Mouse (Mus musculus) spleen, adult 2 months (tissue): ENCODE results near the gene Il6ra. TPM values are rescaled to one million over a fixed set of nuclear protein-coding genes. Genes with fewer than 3 reads are reported as not detected.

ENCODE experiments used
- DNase-seq, 2 experiments: peaks; one replicate each; pipeline versions ENCODE4 v3.0.0 to v3.0.0-alpha.2; 2012 to 2021; ENCODE audit warnings: low spot score in 2 of 2, low read depth in 1 of 2
- H3K27ac ChIP-seq: fragments of 200-500 bp; 2 replicates; pipeline ENCODE4 v1.5.1; 2012; ENCODE audit warnings: low read length, inconsistent platforms; ENCODE audit not compliant: insufficient read depth
- H3K27me3 ChIP-seq: fragments of 200-500 bp; 2 replicates; pipeline ENCODE4 v1.6.1; 2012; ENCODE audit warnings: mild to moderate bottlenecking, moderate library complexity, low read length, inconsistent platforms; ENCODE audit not compliant: control insufficient read depth, insufficient read depth
- H3K36me3 ChIP-seq: fragments of 200-500 bp; 2 replicates; pipeline ENCODE4 v1.6.1; 2012; ENCODE audit warnings: mild to moderate bottlenecking, low read length, inconsistent platforms; ENCODE audit not compliant: control insufficient read depth, insufficient read depth
- H3K4me1 ChIP-seq: fragments of 200-500 bp; 2 replicates; pipeline ENCODE4 v1.6.1; 2011; ENCODE audit warnings: inconsistent platforms; ENCODE audit not compliant: control insufficient read depth, insufficient read depth, insufficient read length
- H3K4me3 ChIP-seq: fragments of 200-500 bp; 2 replicates; pipeline ENCODE4 v1.5.1; 2011; ENCODE audit warnings: mild to moderate bottlenecking, inconsistent platforms; ENCODE audit not compliant: insufficient read depth, insufficient read length; ENCODE audit errors: extremely low read depth
- CTCF ChIP-seq: fragments of 200-500 bp; IDR thresholded peaks from 2 replicates; pipeline ENCODE4 v1.5.1; 2011; ENCODE audit warnings: mild to moderate bottlenecking, inconsistent platforms; ENCODE audit not compliant: insufficient read depth, insufficient read length, insufficient replicate concordance; ENCODE audit errors: extremely low read depth
- POLR2A ChIP-seq: fragments of 200-500 bp; IDR thresholded peaks from 2 replicates; pipeline ENCODE4 v1.6.1; 2011; ENCODE audit warnings: low read depth, low read length, inconsistent platforms
- WGBS: fragments of 180-500 bp; shearing (Covaris S2); methylation state at CpG from one replicate; pipeline ENCODE4 v1.1.7; 2018; 5-methylcytosine and 5-hydroxymethylcytosine counted together
- polyA plus RNA-seq: library from polyadenylated mRNA; depleted of rRNA; stranded (reverse); fragments of >200 nt; gene quantifications from 2 replicates; pipeline ENCODE4 v1.2.3, GENCODE M21; 2012

Il6ra gene
- polyA plus RNA-seq, 1 experiment, result 21.4 TPM

DNA sequence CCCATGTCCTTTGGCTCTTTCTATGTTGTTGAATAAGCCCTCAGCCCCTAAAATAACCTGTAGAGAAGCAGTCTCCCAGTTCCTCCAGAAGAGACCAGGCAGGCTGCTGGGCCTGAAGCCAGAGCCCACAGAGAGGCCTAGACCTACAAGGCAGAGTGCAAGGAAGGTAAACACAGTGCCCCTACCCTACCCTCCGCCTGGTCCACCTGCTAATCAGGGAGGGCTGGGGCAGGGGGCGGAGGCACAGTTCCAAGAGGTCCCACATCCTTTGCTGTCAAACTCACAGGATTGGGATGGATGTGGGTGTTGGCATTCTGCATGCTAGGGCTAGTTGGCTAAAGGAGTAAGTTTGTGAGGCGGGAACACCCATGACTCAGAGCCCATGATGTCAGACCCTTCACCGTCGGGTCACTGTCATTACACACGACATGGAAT lies 871 bp downstream of the Il6ra start:
- Histone ChIP-seq H3K27me3 (no peaks in the 10 kb centered on the region), H3K27ac (peak overlapping the region; percentile 96), H3K4me3 (peak overlapping the region; percentile 78), H3K4me1 (peaks cover 30% of the 10 kb centered on the region), H3K36me3 (no peaks in the 10 kb centered on the region)
- no peak for DNase-seq
- 33% methylated on average over 6 of the region's 6 CpGs for WGBS
- TF ChIP-seq POLR2A (no peak), CTCF (no peak)

DNA sequence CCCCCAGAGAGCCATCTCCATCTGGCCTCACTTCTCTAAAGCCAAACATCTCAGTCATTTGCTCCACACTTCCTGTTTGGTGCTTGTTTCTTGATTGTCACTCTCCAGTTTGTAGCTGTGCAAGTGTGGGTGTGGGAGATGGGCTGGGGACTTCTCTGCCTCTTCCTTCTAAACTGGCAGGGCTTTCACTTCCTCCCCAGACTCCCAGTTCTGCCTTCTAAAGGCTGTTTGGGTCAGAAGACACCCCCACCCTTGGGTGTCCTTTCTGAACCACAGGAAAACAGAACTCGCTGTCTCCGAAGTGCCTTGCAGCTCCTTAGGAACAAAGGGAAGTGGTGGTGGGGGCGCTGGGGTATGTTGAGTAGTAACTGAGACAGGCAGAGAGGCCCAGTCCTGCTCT lies 1.8 kb downstream of the Il6ra start:
- WGBS, result 7% methylated on average over 3 of the region's 3 CpGs
- H3K36me3 ChIP-seq, result no peaks in the 10 kb centered on the region
- H3K4me3 ChIP-seq, result peak overlapping the region; percentile 29; the same call in 1 of the 2 replicates
- peak overlapping the region; percentile 89 for H3K27ac ChIP-seq
- H3K27me3 ChIP-seq, result no peaks in the 10 kb centered on the region
- no peak for TF ChIP-seq POLR2A
- no peak for TF ChIP-seq CTCF
- peaks cover 34% of the 10 kb centered on the region for H3K4me1 ChIP-seq
- DNase-seq, result peak; percentile 61 to 62

DNA sequence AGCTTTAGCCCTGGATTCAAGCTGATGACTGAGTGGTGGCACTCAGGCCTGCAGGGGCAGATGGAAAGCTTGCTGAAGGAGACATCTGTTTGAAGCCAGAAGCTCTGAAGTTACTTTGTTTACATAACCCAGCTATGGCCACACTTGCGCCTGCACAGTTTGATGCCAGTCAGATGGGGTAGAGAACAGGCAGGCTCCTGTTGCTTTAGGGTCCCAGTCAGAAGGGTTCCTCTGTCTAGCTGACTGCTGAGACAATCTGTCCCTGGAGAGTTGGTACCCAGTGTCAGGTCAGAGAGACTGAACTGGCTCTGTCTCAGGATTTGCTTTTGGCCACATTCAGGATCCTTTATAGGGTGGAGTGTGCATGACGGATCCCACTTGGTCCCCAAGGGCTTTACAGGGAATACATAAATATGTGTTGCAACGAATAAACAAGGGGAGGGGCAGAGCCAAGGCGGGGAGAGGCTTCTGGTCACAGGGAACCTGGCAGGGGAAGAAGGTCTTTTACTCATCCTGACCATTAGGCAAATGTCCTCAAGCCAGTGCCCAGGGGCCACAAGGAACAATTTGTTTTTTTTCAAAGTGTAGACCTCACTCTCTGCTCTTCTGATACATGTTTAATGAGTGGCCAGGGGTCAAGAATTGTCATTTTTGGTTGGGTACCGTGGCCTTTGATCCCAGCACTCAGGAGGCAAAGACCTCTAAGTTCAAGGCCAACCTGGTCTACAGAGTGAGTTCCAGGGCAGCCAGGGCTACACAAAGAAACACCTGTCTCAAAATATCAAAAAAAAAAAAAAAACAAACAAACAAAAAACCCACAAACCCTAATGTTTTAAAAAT lies 3.1 kb downstream of the Il6ra start:
- no peaks in the 10 kb centered on the region for H3K36me3 ChIP-seq
- H3K4me3 ChIP-seq, result no peak overlapping the region
- H3K27me3 ChIP-seq, result no peaks in the 10 kb centered on the region
- peak overlapping the region; percentile 28 for H3K27ac ChIP-seq
- DNase-seq, result no peak
- TF ChIP-seq CTCF, result no peak
- no peak for TF ChIP-seq POLR2A
- H3K4me1 ChIP-seq, result peaks cover 42% of the 10 kb centered on the region
- WGBS, result 65% methylated on average over 5 of the region's 5 CpGs

DNA sequence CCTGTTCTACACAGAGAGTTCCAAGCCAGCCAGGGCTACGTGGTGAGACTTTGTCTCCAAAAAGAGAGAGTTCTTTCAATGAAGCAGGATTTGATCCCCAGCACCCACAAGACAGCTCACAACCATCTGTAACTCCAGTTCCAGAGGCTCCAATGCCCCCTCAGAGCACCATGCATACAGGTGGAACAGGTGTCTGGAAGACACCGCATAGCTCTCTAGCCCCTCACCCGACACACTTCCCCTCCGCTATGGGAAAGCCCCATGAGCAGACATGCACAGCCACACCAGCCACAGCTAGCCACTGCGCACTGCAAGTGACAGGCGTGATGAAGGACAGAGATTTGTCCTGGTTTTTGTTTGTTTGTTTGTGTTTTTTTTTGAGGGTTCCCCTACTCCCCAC lies 4.2 kb downstream of the Il6ra start:
- no peak overlapping the region for H3K4me3 ChIP-seq
- peak in 1 of 2 experiments; percentile 54 for DNase-seq
- H3K27ac ChIP-seq, result peak overlapping the region; percentile 16
- no peaks in the 10 kb centered on the region for H3K27me3 ChIP-seq
- TF ChIP-seq POLR2A, result no peak
- no peak for TF ChIP-seq CTCF
- H3K36me3 ChIP-seq, result no peaks in the 10 kb centered on the region
- WGBS, result 27% methylated on average over 6 of the region's 6 CpGs
- H3K4me1 ChIP-seq, result peaks cover 44% of the 10 kb centered on the region

DNA sequence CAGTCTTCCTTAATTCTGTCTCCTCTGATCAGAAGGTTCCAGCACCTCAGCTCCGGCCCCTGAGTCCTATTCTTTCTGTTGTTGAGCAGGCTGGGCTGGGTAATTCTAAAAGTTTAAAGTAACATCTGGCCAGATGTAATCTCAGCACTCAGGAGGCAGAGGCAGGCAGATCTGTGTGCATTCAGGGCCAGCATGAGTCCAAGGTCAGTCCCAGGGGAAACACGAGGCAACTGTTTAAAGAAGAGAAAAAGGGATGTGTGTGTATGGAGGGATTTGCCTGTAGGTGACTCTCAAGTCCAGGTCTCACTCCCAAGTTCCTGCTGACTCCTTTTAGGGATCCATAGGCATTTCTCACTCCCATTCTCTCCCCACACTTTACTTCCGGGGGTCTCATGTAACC lies 5.2 kb downstream of the Il6ra start:
- no peak for TF ChIP-seq CTCF
- TF ChIP-seq POLR2A, result no peak
- no peak for DNase-seq
- no peaks in the 10 kb centered on the region for H3K27me3 ChIP-seq
- no peaks in the 10 kb centered on the region for H3K36me3 ChIP-seq
- 80% methylated on average over 3 of the region's 3 CpGs for WGBS
- peaks cover 44% of the 10 kb centered on the region for H3K4me1 ChIP-seq
- H3K4me3 ChIP-seq, result no peak overlapping the region
- H3K27ac ChIP-seq, result 0 out of 2 replicates have a peak overlapping the region, but pooled peaks have one; percentile 16

DNA sequence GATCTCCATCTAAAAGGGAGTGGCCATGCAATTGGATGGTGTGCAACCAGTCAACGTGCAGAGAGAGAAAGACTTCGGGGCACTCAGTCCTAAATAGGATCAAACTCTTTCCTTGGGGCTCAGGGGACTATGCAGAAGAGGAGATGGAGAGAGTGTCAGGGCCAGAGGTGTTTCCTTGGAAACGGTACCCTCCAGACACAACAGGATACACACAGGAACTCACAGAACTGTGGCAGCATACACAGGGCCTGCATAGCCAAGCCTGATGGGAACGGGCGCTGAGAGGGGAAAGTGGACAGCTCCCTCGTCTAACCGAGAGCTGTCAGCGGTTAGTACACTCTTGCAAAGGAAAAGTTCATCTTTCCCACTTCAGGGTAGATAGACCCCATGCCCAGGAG lies 13.5 kb downstream of the Il6ra start:
- Histone ChIP-seq H3K4me3 (no peak overlapping the region), H3K36me3 (no peaks in the 10 kb centered on the region), H3K4me1 (peaks cover 13% of the 10 kb centered on the region; the same call in 1 of the 2 replicates), H3K27me3 (no peaks in the 10 kb centered on the region), H3K27ac (peak overlapping the region; percentile 25; the same call in 1 of the 2 replicates)
- no peak for DNase-seq
- WGBS, result 82% methylated on average over 8 of the region's 8 CpGs
- TF ChIP-seq CTCF (no peak), POLR2A (no peak)
